Mouse (Mus musculus) ES-E14 (cell line): ENCODE data around the gene Car10.

Experiments
- HCFC1 ChIP-seq: IDR thresholded peaks from 2 replicates; pipeline ENCODE4 v1.6.1; 2012; ENCODE audit warnings: low read length, inconsistent platforms, borderline replicate concordance; ENCODE audit not compliant: insufficient read depth
- ZNF384 ChIP-seq: IDR thresholded peaks from 2 replicates; pipeline ENCODE4 v1.6.1; 2012; ENCODE audit warnings: low read depth, low read length, inconsistent platforms

DNA sequence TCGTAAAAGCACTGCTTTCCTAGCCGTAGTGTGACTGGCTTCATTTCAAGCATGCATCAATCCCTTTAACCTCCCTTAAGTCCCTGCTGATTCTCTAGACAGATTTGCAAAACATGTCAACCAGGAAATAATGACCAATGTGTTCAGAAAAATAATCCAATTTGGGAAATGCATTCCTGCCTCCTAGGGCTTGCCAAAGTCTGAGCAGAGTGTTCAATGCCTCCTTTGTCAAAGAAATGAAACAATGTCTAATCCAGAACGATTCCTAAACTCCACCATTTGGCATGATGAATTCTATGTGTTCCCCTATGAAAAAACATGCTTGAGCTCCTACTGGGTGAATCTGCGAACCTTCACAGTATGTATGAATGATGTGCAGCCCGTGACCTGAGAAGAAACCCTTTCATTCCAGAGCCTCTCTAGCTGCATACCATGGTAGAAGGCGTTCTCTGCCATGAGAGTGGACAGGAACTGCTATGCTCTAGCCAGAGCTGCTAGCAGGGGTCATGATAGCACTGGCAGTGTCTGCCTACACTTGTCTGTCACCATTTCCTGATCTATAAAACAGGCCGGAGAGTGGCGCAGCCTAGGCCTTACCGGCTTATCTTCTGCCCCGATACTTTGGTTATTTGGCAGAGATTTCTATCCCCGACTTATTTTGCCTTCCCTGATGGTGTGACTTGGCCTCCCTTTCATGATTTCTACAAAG lies 411.9 kb downstream of the Car10 start:
- no peak for TF ChIP-seq ZNF384
- no peak for TF ChIP-seq HCFC1
